Mouse (Mus musculus) T-helper 2 cell (primary cell): ENCODE results near the gene Gm9774.

ENCODE experiments used
- in situ Hi-C: fragments of 300-600 bp; cut with MboI, MseI; formaldehyde crosslinking; loops from one replicate; pipeline ENCODE4 v1.15.1; 2025; ENCODE audit warnings: high pct_unique_total_duplicates

Gene Gm9774

GRCm38 (mm10) chr3:92429323-92429722 is at the start of gene Gm9774:
TSS of gene Gm9774 (minus strand) at chr3:92429423.
- in situ Hi-C loops = no loop called here

GRCm38 (mm10) chr3:92470111-92470510 is 40.9 kb upstream of the Gm9774 start:
- in situ Hi-C loops = no loop called here

- in situ Hi-C loops = no loop called here
Observed at GRCm38 (mm10) chr3:92467424-92467823, 38.2 kb upstream of the Gm9774 start.

- in situ Hi-C loops = no loop called here
Observed at GRCm38 (mm10) chr3:92466576-92466975, 37.4 kb upstream of the Gm9774 start.

GRCm38 (mm10) chr3:92458620-92459019 is 29.4 kb upstream of the Gm9774 start, which contains the start of gene Sprr3:
TSS of gene Sprr3 (minus strand) at chr3:92458720.
- in situ Hi-C loops = no loop called here

- in situ Hi-C loops = no loop called here
Observed at GRCm38 (mm10) chr3:92455151-92455550, 25.9 kb upstream of the Gm9774 start.

GRCm38 (mm10) chr3:92440177-92440576 is 11.0 kb upstream of the Gm9774 start:
- in situ Hi-C loops = no loop called here

GRCm38 (mm10) chr3:92438689-92439088 is 9.5 kb upstream of the Gm9774 start, which contains the start of gene Sprr1b:
TSS of gene Sprr1b (minus strand) at chr3:92438789.
- in situ Hi-C loops = no loop called here

GRCm38 (mm10) chr3:92432282-92432681 is 3.1 kb upstream of the Gm9774 start, which contains the start of gene Sprr2k:
TSS of gene Sprr2k (plus strand) at chr3:92432582.
- in situ Hi-C loops = no loop called here

- in situ Hi-C loops = no loop called here
Observed at GRCm38 (mm10) chr3:92417782-92418181, 11.4 kb downstream of the Gm9774 start, which contains the start of gene Sprr2j-ps. TSS of gene Sprr2j-ps (plus strand) at chr3:92418082.

- in situ Hi-C loops = no loop called here
Observed at GRCm38 (mm10) chr3:92407691-92408090, 21.5 kb downstream of the Gm9774 start, which contains the start of gene Sprr2i. TSS of gene Sprr2i (plus strand) at chr3:92407991.

GRCm38 (mm10) chr3:92394301-92394700 is 34.9 kb downstream of the Gm9774 start:
- in situ Hi-C loops = no loop called here

GRCm38 (mm10) chr3:92385385-92385784 is 43.8 kb downstream of the Gm9774 start, which contains the start of gene Sprr2h:
TSS of gene Sprr2h (plus strand) at chr3:92385685.
- in situ Hi-C loops = no loop called here
